Mouse (Mus musculus): ENCODE measurements around the gene Rgl2. TPM values are rescaled to one million over a fixed set of nuclear protein-coding genes. Genes with fewer than 3 reads are reported as not detected.
A peak's percentile ranks its signal among the peaks of the same experiment; 100 is the strongest.

The Rgl2 gene
- polyA plus RNA-seq, 1 experiment: 37.5 TPM

- Histone ChIP-seq H3K9me3 (replicated peaks; ENCODE audit: control insufficient read depth, insufficient read depth, low read length, poor library complexity, severe bottlenecking) (no peaks in the 10 kb centered on the region), H3K36me3 (ENCODE audit: control insufficient read depth, insufficient read depth, low read length, poor library complexity, severe bottlenecking) (peaks cover 20% of the 10 kb centered on the region), H3K27me3 (ENCODE audit: control insufficient read depth, insufficient read depth, low read length, poor library complexity, severe bottlenecking) (no peaks in the 10 kb centered on the region), H3K4me3 (ENCODE audit: low read depth, low read length) (peak overlapping the region; percentile 40), H3K27ac (ENCODE audit: insufficient read depth, low read length) (no peak overlapping the region), H3K9ac (ENCODE audit: low read depth, poor library complexity, severe bottlenecking) (0 out of 2 replicates have a peak overlapping the region, but pooled peaks have one; percentile 82), H3K4me1 (ENCODE audit: control insufficient read depth, insufficient read depth, low read length) (peaks cover 1% of the 10 kb centered on the region)
- TF ChIP-seq EP300 (IDR thresholded peaks at IDR 0.05; ENCODE audit: insufficient read depth, low read depth, low read length): no peak
- no peak for TF ChIP-seq CTCF (IDR thresholded peaks at IDR 0.05; ENCODE audit: low read depth, low read length)
- TF ChIP-seq POLR2A (IDR thresholded peaks at IDR 0.05; ENCODE audit: insufficient read depth, low read length): no peak
These were observed 12.3 kb upstream of the Rgl2 start for GRCm38 (mm10) chr17:33916847-33917655.

- H3K4me1 ChIP-seq (ENCODE audit: control insufficient read depth, insufficient read depth, low read length): peaks cover 1% of the 10 kb centered on the region
- TF ChIP-seq CTCF (IDR thresholded peaks at IDR 0.05; ENCODE audit: low read depth, low read length): no peak
- TF ChIP-seq EP300 (IDR thresholded peaks at IDR 0.05; ENCODE audit: insufficient read depth, low read depth, low read length): no peak
- no peak for TF ChIP-seq POLR2A (IDR thresholded peaks at IDR 0.05; ENCODE audit: insufficient read depth, low read length)
These were observed 11.6 kb upstream of the Rgl2 start for GRCm38 (mm10) chr17:33917656-33918292.

DNA sequence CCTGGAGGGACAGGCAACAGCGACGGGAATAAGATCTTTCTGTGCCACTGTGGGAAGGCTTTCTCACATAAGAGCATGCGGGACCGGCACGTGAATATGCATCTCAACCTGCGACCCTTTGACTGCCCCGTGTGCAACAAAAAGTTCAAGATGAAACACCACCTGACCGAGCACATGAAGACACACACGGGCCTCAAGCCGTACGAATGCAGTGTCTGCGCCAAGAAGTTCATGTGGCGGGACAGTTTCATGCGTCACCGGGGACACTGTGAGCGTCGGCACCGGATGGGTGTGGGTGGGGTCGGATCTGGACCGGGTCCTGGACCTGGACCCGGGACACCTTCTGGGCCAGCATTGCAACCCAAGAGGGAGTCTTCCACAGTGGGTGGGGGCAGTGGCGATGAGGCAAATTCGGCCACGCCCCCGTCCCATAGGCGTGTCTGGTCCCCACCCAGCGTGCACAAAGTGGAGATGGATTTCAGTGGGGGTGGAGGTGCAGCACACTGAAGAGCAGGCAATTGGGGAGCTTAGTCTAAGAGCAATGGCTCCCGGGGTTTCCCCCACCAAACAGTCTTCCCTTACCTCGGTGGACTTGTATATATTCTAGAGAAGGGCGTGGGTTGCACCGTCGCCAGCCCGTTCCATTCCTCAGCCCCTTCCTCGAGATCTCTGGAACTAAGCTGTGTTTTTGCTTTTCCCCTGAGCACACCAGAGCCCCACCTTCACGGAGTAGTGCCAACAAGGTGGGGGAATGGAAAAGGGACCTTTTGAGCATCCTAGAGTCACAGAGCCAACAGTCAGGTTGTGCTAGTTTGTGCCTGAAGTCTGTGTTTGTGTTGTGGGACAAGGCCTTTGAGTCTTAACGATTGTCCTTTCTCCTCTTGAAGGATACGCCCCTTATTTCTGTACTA is 10.8 kb upstream of the Rgl2 start:
- TF ChIP-seq POLR2A (IDR thresholded peaks at IDR 0.05; ENCODE audit: insufficient read depth, low read length) (no peak), CTCF (IDR thresholded peaks at IDR 0.05; ENCODE audit: low read depth, low read length) (no peak), EP300 (IDR thresholded peaks at IDR 0.05; ENCODE audit: insufficient read depth, low read depth, low read length) (no peak)

More at GRCm38 (mm10) chr17:33917656-33918292, 11.6 kb upstream of the Rgl2 start:
- no peaks in the 10 kb centered on the region for H3K27me3 ChIP-seq (ENCODE audit: control insufficient read depth, insufficient read depth, low read length, poor library complexity, severe bottlenecking)
- H3K4me3 ChIP-seq (ENCODE audit: low read depth, low read length): peak overlapping the region; percentile 38
- peaks cover 13% of the 10 kb centered on the region for H3K36me3 ChIP-seq (ENCODE audit: control insufficient read depth, insufficient read depth, low read length, poor library complexity, severe bottlenecking)
- no peaks in the 10 kb centered on the region for H3K9me3 ChIP-seq (replicated peaks; ENCODE audit: control insufficient read depth, insufficient read depth, low read length, poor library complexity, severe bottlenecking)
- no peak overlapping the region; the same call in 1 of the 2 replicates for H3K9ac ChIP-seq (ENCODE audit: low read depth, poor library complexity, severe bottlenecking)
- no peak overlapping the region for H3K27ac ChIP-seq (ENCODE audit: insufficient read depth, low read length)

GRCm38 (mm10) chr17:33919351-33920281 is 9.7 kb upstream of the Rgl2 start:
- no peaks in the 10 kb centered on the region for H3K27me3 ChIP-seq (ENCODE audit: control insufficient read depth, insufficient read depth, low read length, poor library complexity, severe bottlenecking)
- H3K4me1 ChIP-seq (ENCODE audit: control insufficient read depth, insufficient read depth, low read length): peaks cover 1% of the 10 kb centered on the region
- peak overlapping the region; percentile 76 for H3K4me3 ChIP-seq (ENCODE audit: low read depth, low read length)
- peak overlapping the region; percentile 45; the same call in 1 of the 2 replicates for H3K27ac ChIP-seq (ENCODE audit: insufficient read depth, low read length)
- peak overlapping the region; percentile 57 for H3K9ac ChIP-seq (ENCODE audit: low read depth, poor library complexity, severe bottlenecking)
- H3K36me3 ChIP-seq (ENCODE audit: control insufficient read depth, insufficient read depth, low read length, poor library complexity, severe bottlenecking): no peaks in the 10 kb centered on the region; the same call in 1 of the 2 replicates
- H3K9me3 ChIP-seq (replicated peaks; ENCODE audit: control insufficient read depth, insufficient read depth, low read length, poor library complexity, severe bottlenecking): no peaks in the 10 kb centered on the region
- TF ChIP-seq CTCF (IDR thresholded peaks at IDR 0.05; ENCODE audit: low read depth, low read length) (peak; percentile 51), EP300 (IDR thresholded peaks at IDR 0.05; ENCODE audit: insufficient read depth, low read depth, low read length) (peak; percentile 32; the same call in 1 of the 2 replicates), POLR2A (IDR thresholded peaks at IDR 0.05; ENCODE audit: insufficient read depth, low read length) (no peak)

More for the DNA sequence above, 10.8 kb upstream of the Rgl2 start:
- peak overlapping the region; percentile 12 for H3K9ac ChIP-seq (ENCODE audit: low read depth, poor library complexity, severe bottlenecking)
- H3K9me3 ChIP-seq (replicated peaks; ENCODE audit: control insufficient read depth, insufficient read depth, low read length, poor library complexity, severe bottlenecking): no peaks in the 10 kb centered on the region
- peaks cover 1% of the 10 kb centered on the region for H3K4me1 ChIP-seq (ENCODE audit: control insufficient read depth, insufficient read depth, low read length)
- H3K27me3 ChIP-seq (ENCODE audit: control insufficient read depth, insufficient read depth, low read length, poor library complexity, severe bottlenecking): no peaks in the 10 kb centered on the region
- H3K36me3 ChIP-seq (ENCODE audit: control insufficient read depth, insufficient read depth, low read length, poor library complexity, severe bottlenecking): peaks cover 7% of the 10 kb centered on the region
- H3K27ac ChIP-seq (ENCODE audit: insufficient read depth, low read length): peak overlapping the region; percentile 45
- peak overlapping the region; percentile 76 for H3K4me3 ChIP-seq (ENCODE audit: low read depth, low read length)

Data from ES-Bruce4 (cell line).